Mouse (Mus musculus): ENCODE measurements at regions not wholly inside any gene's neighbourhood (a gene's known extent, or its start where the extent isn't known, plus 50 kb on each side); places are given as distances from the start of the nearest gene placed in this dataset.
A peak's percentile ranks its signal among the peaks of the same experiment; 100 is the strongest.

GRCm38 (mm10) chr15:6030396-6030795 lies 269.2 kb upstream of the Dab2 start:
- no peak for DNase-seq (ENCODE audit: low spot score)

GRCm38 (mm10) chr15:6034156-6034555 lies 265.4 kb upstream of the Dab2 start:
- DNase-seq (ENCODE audit: low spot score) = no peak

GRCm38 (mm10) chr15:6044511-6045256 lies 254.9 kb upstream of the Dab2 start:
- DNase-seq (ENCODE audit: low spot score) = no peak

GRCm38 (mm10) chr15:6055703-6056102 lies 243.9 kb upstream of the Dab2 start:
- no peak for DNase-seq (ENCODE audit: low spot score)

- no peak for DNase-seq (ENCODE audit: low spot score)
Measured at GRCm38 (mm10) chr15:6056887-6057626, 242.5 kb upstream of the Dab2 start.

- DNase-seq (ENCODE audit: low spot score) = no peak
Measured at GRCm38 (mm10) chr15:6059361-6059760, 240.2 kb upstream of the Dab2 start.

GRCm38 (mm10) chr15:6059790-6060189 lies 239.8 kb upstream of the Dab2 start:
- DNase-seq (ENCODE audit: low spot score) = no peak

GRCm38 (mm10) chr15:6060649-6061048 lies 238.9 kb upstream of the Dab2 start:
- no peak for DNase-seq (ENCODE audit: low spot score)

- DNase-seq (ENCODE audit: low spot score) = no peak
Measured at GRCm38 (mm10) chr15:6065100-6065499, 234.5 kb upstream of the Dab2 start.

GRCm38 (mm10) chr15:6067380-6067779 lies 232.2 kb upstream of the Dab2 start:
- no peak for DNase-seq (ENCODE audit: low spot score)

GRCm38 (mm10) chr15:6068371-6068770 lies 231.2 kb upstream of the Dab2 start:
- DNase-seq (ENCODE audit: low spot score) = no peak

- no peak for DNase-seq (ENCODE audit: low spot score)
Measured at GRCm38 (mm10) chr15:6071873-6072272, 227.7 kb upstream of the Dab2 start.

- DNase-seq (ENCODE audit: low spot score) = no peak
Measured at GRCm38 (mm10) chr15:6072920-6073319, 226.7 kb upstream of the Dab2 start.

GRCm38 (mm10) chr15:6080714-6081635 lies 218.6 kb upstream of the Dab2 start:
- peak; percentile 62 for DNase-seq (ENCODE audit: low spot score)

GRCm38 (mm10) chr15:6087208-6087607 lies 212.4 kb upstream of the Dab2 start:
- DNase-seq (ENCODE audit: low spot score) = no peak

- DNase-seq (ENCODE audit: low spot score) = no peak
Measured at GRCm38 (mm10) chr15:6088498-6088897, 211.1 kb upstream of the Dab2 start.

- DNase-seq (ENCODE audit: low spot score) = no peak
Measured at GRCm38 (mm10) chr15:6129697-6130096, 169.9 kb upstream of the Dab2 start.

- no peak for DNase-seq (ENCODE audit: low spot score)
Measured at GRCm38 (mm10) chr15:6132216-6132615, 167.4 kb upstream of the Dab2 start.

GRCm38 (mm10) chr15:6145071-6145470 lies 154.5 kb upstream of the Dab2 start:
- DNase-seq (ENCODE audit: low spot score) = no peak

- no peak for DNase-seq (ENCODE audit: low spot score)
Measured at GRCm38 (mm10) chr15:6154706-6155105, 144.9 kb upstream of the Dab2 start.

- no peak for DNase-seq (ENCODE audit: low spot score)
Measured at GRCm38 (mm10) chr15:6180261-6180660, 119.3 kb upstream of the Dab2 start.

- no peak for DNase-seq (ENCODE audit: low spot score)
Measured at GRCm38 (mm10) chr15:6183627-6184026, 116.0 kb upstream of the Dab2 start.
